Mouse (Mus musculus): Measurements from ENCODE around the gene Pdhx. TPM values are rescaled to one million over a fixed set of nuclear protein-coding genes. Genes with fewer than 3 reads are reported as not detected.

The Pdhx gene
- total RNA-seq, 2 experiments from 2014 or later, result 133 to 140 TPM

DNA sequence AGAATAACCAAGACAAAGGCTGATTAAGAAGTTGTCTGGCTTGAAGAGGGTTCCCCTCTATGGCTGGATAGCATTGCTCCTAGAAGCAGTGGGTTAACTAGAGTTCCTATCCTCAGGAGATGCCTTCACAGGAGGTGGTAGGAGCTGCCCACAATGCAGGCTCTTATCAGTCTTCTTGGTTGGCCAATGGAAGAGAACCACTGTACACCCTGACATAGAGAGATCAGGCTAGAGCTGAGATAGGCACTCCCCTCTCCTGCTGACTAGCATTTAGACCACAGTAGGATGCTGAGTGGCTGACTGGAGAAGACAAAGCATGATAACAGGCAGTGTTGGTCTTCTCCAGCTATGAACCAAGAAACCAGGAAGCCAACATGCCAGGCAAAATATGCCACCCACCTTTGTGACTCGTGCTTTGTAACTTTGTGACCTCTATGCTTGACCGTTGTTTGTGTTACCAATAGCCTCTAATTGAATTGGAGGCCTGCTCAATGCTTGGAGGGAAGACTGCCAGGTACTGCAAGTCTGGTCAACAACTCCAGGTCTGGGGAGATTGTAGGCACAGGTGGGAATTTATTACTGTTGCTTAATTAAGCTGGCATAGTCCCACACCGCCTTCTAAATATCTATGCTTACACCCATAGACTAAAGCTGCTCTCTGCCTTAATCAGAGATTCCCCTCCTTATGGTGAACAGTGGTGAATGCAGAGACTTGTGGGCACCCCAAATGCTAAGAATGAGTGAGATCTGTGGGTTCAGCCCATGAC lies 79.3 kb downstream of the Pdhx start:
- intact Hi-C loops (cut with DNase I), result no loop called here
- no peak for DNase-seq

DNA sequence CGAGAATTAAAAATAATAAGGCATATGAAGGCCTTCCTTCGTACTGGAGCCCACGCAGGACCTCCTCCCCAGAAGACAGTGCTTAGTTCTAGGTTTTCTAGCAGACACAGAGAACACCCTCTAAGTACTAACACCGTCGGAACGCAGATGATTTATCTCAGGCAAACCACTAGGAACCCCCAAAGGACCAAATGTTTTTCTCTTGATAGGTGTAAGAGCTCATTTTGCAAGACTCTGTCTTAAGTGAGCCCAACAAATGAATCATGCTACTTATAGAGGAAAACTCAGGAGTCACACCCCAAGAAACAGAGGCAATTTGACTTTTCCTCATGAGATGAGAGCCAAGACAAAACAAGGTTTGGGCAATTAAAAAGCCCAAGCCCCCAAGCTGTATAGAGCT lies 80.9 kb downstream of the Pdhx start:
- DNase-seq, result no peak
- intact Hi-C loops (cut with DNase I), result no loop called here

GRCm38 (mm10) chr2:102990301-102990702 lies 83.0 kb downstream of the Pdhx start:
- intact Hi-C loops (cut with DNase I), result no loop called here
- DNase-seq, result no peak

DNA sequence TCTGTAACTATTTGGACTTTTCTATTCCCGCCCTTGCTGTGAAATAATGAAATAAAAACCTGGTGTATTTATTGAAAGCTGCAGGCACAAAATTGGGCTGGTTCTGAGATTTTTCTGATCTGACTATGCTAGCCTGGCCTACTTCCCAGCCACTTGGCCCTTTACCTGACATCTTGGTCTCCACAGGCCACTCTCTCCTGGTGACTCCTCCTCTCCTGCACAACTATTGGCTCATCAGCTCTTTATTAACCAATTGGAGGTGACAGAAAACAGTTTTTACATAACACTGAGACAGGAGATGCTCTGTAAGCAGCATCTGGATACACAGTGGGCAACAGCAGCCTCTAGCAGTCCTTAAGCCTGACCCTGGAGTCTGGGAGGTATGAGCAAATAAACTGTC lies 83.9 kb downstream of the Pdhx start:
- intact Hi-C loops (cut with DNase I), result no loop called here
- no peak for DNase-seq

GRCm38 (mm10) chr2:102987708-102988010 lies 85.7 kb downstream of the Pdhx start:
- intact Hi-C loops (cut with DNase I), result no loop called here
- no peak for DNase-seq

- intact Hi-C loops (cut with DNase I), result no loop called here
- peak; percentile 27 to 28 for DNase-seq
These were observed 86.2 kb downstream of the Pdhx start for GRCm38 (mm10) chr2:102986964-102987707.

GRCm38 (mm10) chr2:102986424-102986823 lies 86.9 kb downstream of the Pdhx start:
- intact Hi-C loops (cut with DNase I), result no loop called here
- DNase-seq, result no peak

GRCm38 (mm10) chr2:102982822-102983221 lies 90.5 kb downstream of the Pdhx start:
- intact Hi-C loops (cut with DNase I), result no loop called here
- no peak for DNase-seq

DNA sequence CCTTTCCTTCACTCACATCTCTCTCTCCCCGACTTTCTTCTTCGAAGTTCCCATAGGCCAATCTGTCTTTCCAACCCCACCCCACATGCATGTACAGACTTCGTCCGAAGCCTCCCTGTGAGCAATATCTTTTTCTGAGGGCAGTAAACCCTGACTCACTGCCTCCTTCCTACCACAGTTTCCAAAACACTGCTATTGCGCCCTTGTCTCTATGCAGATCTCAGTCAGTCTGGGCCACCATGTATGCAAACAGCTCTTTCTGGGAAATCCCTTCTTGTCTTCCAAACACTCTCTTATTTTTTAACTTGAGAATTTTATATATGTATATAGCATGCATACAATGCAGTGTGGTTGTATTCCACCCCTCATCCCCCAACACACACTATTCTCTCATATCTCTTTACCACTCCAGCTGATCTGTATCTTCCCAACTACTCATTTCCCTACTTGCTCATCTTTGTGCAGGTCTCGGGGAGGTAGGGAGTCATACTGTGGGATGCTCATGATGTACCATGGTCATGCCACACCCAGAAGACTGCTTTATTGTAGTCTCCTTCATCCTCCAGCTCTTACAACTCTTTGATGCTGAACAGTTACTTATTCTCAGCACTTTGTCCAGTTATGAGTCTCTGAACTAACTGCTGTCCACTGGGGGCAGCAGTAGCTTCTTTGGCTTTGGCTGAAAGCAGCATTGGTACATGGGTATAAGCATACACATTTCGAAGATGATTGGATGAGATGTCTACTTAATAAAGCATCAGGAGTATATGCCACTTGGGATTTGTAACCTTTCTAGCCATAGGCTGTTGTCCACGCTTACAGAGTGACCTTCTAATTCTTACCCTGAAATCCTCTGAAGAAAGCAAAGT lies 91.6 kb downstream of the Pdhx start:
- DNase-seq, result no peak
- intact Hi-C loops (cut with DNase I), result no loop called here

DNA sequence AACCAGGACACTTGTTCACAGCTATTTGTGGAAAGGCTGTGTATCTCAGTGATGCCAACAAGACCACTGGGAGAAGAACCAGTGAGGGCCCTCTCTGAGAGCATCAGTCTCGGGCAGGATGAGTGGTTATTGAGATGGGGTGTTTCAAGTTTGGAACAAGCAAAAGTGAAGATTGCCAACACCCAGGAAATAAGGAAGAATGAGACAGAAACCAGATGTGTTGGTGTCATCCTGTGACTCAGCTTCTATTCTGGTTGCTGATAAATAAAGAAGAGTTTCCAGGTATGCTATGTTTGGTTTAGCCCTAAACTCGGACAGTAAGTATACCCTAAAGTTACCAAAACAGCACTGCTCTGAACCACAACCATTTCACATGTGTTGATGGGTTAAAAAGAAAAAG lies 92.4 kb downstream of the Pdhx start:
- intact Hi-C loops (cut with DNase I), result no loop called here
- DNase-seq, result no peak

- DNase-seq, result no peak
These were observed 93.8 kb downstream of the Pdhx start for GRCm38 (mm10) chr2:102979519-102979918.

GRCm38 (mm10) chr2:102979112-102979511 lies 94.2 kb downstream of the Pdhx start:
- DNase-seq, result no peak
- intact Hi-C loops (cut with DNase I), result no loop called here

More at GRCm38 (mm10) chr2:102979519-102979918, 93.8 kb downstream of the Pdhx start:
- intact Hi-C loops (cut with DNase I), result no loop called here

DNA sequence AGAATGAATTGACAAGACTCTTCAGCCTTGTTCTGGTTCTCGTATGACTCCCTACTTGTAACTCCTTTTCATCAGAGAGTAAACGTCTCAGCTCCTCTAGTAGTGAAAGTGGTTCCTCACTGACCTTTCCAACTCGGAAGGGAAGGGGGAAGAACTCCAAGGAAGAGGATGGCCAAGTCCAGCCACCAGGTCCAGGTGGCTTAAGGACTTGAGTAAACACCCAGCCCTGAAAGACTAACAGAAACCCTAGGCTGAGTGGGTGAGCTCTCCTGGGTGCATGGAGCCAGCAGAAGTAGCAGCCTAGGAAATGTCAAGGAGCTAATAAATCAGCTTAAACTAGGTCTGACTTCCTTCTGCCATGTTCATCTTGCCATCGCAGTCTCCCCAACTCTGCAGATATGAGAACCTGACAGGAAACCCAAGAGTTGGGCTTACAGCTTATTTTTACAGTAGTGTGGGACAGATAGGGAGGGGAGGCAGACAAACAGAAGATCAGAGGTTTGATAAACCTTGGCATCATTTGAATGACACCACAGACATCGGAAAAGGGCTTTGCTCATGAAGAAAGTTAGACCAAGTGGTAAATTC lies 97.9 kb downstream of the Pdhx start:
- intact Hi-C loops (cut with DNase I), result no loop called here
- DNase-seq, result no peak

GRCm38 (mm10) chr2:102973115-102973514 lies 100.2 kb downstream of the Pdhx start:
- intact Hi-C loops (cut with DNase I), result no loop called here
- no peak for DNase-seq

DNA sequence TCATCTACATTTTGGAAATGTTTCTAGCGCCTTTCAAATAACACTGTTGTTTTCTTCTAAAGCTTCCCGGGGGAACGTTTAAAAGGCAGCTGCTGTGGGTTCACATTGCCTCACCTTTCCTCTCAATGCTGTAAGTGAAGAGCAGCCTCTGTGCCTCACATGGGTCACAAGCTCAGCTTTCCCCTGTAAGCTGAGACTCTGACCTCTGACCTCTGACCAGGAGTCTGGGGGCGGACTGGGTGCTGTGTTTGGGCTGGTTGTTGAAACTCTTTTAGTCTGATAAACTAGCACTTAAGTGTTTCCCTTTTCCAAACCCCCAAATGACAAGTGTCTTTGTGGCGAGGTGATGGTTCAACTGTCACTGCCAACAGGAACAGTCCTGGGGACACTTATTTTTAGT lies 100.7 kb downstream of the Pdhx start:
- intact Hi-C loops (cut with DNase I), result no loop called here
- DNase-seq, result no peak

- no peak for DNase-seq
- intact Hi-C loops (cut with DNase I), result no loop called here
These were observed 101.4 kb downstream of the Pdhx start for GRCm38 (mm10) chr2:102971951-102972350.

Other genes with a start within 250 kb of the Pdhx start
- 10 to 100 TPM; 19.8 to 22.7 TPM for gene Cd44, start 171.8 kb downstream of the Pdhx start, total RNA-seq (2021)
- 10 to 100 TPM; 51.5 to 64.0 TPM for gene Apip, start 162 bp upstream of the Pdhx start, total RNA-seq (2021)
- gene Ehf, start 229.8 kb upstream of the Pdhx start, total RNA-seq (2021), result under 1 TPM; 0.05 TPM